Mouse (Mus musculus): ENCODE data around the gene Tanc1.
A peak's percentile ranks its signal among the peaks of the same experiment; 100 is the strongest.
"Not testable (repeated sequence)": the region's sequence is repeated elsewhere in the genome, so short reads cannot be mapped to it uniquely, and the experiment has no call there.

Tanc1 gene

GRCm38 (mm10) chr2:59839755-59840154 lies 227.9 kb downstream of the Tanc1 start:
- DNase-seq: no peak

- DNase-seq: no peak
Measured at GRCm38 (mm10) chr2:59840191-59840590, 228.3 kb downstream of the Tanc1 start.

- no peak for DNase-seq
Measured at GRCm38 (mm10) chr2:59841189-59841939, 229.5 kb downstream of the Tanc1 start.

DNA sequence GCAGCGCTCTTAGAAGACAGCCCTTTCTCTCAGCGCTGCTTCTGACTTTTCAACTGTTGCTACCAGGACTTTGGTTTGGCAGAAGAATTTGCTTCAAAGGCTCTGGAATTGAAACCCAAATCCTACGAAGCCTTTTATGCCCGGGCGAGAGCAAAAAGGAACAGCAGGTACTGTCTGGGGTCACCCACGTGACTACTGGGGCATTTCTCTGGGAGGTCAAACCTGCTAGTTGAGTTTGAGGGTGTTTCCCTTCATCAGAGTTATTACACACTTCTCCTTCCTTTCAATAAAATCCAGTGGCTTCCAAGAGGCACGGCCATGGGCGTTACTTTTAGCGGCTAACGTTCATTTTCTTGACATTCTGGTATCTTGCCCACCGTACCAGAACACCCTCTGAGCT lies 230.1 kb downstream of the Tanc1 start:
- no peak for DNase-seq

GRCm38 (mm10) chr2:59842556-59843008 lies 230.7 kb downstream of the Tanc1 start:
- DNase-seq: no peak

GRCm38 (mm10) chr2:59843156-59843555 lies 231.3 kb downstream of the Tanc1 start:
- no peak for DNase-seq

- no peak for DNase-seq
Measured at GRCm38 (mm10) chr2:59843848-59844247, 232.0 kb downstream of the Tanc1 start.

GRCm38 (mm10) chr2:59851885-59852284 lies 240.0 kb downstream of the Tanc1 start:
- DNase-seq: not testable (repeated sequence)

DNA sequence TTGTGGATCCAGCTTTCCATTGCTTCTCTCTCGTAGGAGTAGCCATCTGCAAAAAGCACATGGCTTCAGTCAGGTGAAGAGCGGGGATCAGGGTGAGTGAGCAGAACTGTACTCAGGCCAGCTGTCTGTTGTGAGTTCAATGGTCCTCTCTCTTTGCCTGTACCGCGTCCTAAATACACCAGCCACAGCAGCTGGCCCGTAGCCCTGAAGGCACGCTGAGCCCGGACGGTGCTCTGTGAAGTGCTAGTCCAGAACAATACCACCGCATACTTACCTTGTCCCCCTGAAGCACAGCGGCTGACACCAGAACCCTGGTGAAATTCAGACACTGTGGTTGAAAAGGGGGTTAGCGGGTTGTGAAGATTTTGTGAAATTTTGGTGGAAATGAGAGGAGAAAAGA lies 241.1 kb downstream of the Tanc1 start:
- DNase-seq: no peak

- no peak for DNase-seq
Measured at GRCm38 (mm10) chr2:59853543-59853942, 241.7 kb downstream of the Tanc1 start.

DNA sequence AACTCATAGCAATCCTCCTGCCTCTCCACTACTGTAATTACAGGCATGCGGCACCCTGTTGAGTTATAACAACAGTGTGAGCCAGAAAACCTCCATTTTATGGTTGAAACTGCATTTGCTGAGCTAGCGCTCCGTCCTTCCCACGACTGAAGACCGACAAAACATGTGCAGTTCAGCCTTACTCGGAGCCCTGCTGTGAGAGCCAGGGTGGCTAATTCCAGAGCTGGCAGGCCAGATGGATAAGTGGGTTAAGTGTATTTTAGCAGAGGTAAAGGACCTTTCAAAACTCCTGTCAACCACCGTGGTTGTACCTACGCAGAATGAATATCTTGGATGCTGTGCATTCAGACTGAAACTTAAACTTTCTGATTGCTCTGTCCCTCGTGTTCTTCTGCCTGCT lies 242.5 kb downstream of the Tanc1 start:
- peak; percentile 40 to 42 for DNase-seq

DNA sequence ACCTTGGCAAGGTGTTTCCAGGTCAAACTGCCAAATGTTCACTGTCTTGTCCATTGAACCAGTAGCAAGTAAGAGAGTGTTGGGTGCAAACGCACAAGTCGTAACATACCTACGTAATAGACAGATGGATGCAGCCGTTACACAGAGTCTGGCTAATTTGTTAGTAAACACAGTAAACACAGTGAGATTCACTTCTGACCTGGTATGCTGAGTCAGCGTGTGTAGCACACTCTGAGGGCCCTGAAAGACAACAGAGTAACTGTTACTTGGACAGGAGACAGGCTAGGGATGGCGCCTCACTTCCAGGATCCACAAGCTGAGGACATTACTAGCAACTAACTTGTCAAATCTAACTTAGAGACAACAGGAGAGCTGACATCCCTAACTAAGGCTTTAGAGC lies 250.8 kb downstream of the Tanc1 start:
- no peak for DNase-seq

- no peak for DNase-seq
Measured at GRCm38 (mm10) chr2:59870526-59870925, 258.7 kb downstream of the Tanc1 start.

GRCm38 (mm10) chr2:59876482-59876881 lies 264.6 kb downstream of the Tanc1 start:
- no peak for DNase-seq

- no peak for DNase-seq
Measured at GRCm38 (mm10) chr2:59877335-59877734, 265.5 kb downstream of the Tanc1 start.

GRCm38 (mm10) chr2:59878221-59878620 lies 266.4 kb downstream of the Tanc1 start:
- DNase-seq: peak in 1 of 2 experiments; percentile 13

- no peak for DNase-seq
Measured at GRCm38 (mm10) chr2:59881404-59881803, 269.6 kb downstream of the Tanc1 start.

DNA sequence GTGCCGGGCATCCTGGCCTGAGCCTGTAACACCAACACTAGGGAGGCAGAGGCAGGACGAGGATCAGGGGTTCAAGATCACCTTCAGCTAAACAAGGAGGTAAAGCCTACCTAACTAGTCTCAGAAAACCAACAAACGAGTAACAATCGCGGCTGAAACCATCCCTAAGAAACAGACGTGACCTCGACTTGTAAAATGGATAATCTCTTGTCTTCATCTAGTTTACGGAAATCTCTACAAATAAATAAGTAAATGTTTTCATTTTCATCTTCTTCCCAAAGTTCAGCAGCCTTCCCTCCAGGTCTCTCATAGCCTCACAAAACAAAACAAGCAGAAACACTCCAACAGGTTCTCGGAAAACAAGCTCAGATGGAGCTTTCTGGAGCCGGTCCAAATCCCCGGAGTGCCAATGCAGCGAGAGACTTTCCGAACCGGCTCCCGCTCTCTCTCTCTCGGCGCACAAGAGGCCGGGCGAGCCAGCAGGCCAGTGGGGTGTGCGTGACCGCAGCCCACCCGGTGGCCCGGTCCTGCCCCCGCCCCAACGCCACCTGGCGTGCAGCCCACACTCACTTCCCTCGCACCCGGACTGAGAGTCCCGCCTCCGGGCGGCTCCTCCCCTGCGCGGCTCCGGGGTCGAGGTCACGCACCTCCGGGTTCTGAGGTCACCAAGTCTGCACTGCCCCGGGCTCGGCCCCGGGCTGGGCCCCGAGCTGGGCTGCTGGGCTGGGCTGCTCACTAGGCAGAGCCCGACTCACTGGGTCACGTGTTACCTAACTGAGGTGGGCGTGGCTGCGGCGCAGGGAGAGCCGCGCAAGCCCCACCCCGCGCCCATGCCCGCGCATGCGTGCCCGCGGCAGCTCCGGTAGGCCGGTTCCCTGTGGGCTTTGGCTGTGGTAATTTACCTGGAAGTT lies 270.2 kb downstream of the Tanc1 start, which contains the start of gene Wdsub1:
Wdsub1 (minus strand) TSS at position 761 of the 911 bp plus-strand sequence.
- DNase-seq: peak; percentile 92 to 94

DNA sequence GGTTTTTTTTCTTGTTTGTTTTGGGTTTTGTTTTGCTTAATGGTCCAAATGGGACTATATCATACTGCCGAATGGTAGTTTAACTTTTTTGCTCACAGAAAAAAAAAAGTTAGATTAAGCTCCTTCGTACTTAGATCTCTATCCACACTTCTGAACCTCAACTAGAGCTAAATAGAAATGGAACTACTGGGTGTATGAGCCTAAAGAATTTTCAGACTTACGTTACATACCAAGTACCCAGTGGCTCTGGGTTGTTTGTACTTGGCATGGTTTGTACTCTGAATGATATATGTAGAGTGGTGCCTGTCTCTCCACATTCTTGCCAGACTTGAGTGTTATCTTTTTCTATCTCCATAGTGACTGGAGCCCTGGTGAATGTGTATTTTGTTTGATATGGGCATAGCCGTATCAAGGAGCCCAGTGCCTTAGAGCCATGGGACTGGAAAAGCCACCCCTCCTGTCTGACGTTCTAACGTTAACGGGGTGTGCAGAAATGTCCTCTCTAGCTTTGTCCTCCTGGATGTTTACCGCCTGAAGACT lies 271.0 kb downstream of the Tanc1 start:
- peak in 1 of 2 experiments; percentile 9 for DNase-seq

DNA sequence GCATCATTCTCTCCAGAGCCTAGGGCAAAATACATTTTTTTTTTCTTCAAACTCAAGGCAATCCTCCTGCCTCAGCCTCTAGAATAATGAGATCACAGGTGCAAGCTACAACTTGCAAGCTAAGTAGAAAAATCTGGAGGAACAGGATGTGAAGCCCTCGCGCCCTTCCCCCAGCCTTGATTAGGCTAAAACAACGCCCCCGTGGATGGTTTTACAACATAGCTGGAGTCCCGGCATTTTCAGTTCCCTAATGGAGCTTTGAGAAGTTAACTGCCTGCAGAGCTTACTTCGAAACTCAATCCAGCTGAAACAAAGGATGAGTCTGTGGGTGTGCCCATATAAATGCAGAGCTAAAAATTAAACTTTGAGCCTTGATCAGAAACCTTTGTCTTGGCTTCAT lies 277.9 kb downstream of the Tanc1 start:
- DNase-seq: no peak

Measured in cerebellum, adult 18-20 months (tissue).